Mouse (Mus musculus) heart, adult 2 months (tissue): ENCODE results near the gene Pnmt.

Source experiments
- CTCF ChIP-seq: fragments of 200-600 bp; IDR thresholded peaks from 2 replicates; pipeline ENCODE4 v1.8.1; 2022; ENCODE audit warnings: antibody characterized with exemption, mild to moderate bottlenecking, moderate library complexity
- EP300 ChIP-seq: fragments of 200-500 bp; IDR thresholded peaks from 2 replicates; pipeline ENCODE4 v1.6.1; 2011; ENCODE audit warnings: low read depth, low read length, control low read depth; ENCODE audit not compliant: insufficient read depth
- POLR2A ChIP-seq: fragments of 200-500 bp; IDR thresholded peaks from 2 replicates; pipeline ENCODE4 v1.6.1; 2011; ENCODE audit warnings: mild to moderate bottlenecking, low read depth, low read length, control low read depth; ENCODE audit not compliant: insufficient read depth

DNA sequence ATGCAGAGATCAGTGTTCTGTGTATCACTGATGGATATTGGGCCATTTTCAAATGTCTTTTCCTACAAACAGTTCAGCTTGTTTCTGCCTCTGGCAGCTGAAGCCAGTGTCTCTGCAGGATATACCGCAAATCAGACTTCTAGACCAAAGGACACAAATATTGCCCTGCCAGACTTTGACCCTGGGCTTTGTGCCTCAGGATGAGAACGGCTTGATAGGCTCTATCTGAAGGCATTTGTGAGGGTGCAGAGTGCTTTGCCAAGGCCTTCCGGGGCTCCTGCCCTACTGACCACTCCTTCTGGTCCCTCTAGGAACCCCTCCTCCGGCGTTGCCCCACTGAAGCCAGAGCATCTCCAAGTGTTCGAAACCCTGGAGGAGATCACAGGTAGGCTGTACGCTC, 40.3 kb downstream of the Pnmt start:
- no peak for TF ChIP-seq POLR2A
- no peak for TF ChIP-seq CTCF
- no peak for TF ChIP-seq EP300
